Mouse (Mus musculus): ENCODE data around the gene Tspan9.

Gene Tspan9

GRCm38 (mm10) chr6:128085488-128086066, 57.8 kb downstream of the Tspan9 start:
- H3K27me3 ChIP-seq (ENCODE audit: control insufficient read depth, insufficient read depth, low read length, poor library complexity, severe bottlenecking): no peaks in the 10 kb centered on the region
- no peak for DNase-seq (ENCODE audit: low read depth, low spot score)
- no peaks in the 10 kb centered on the region for H3K36me3 ChIP-seq (ENCODE audit: control insufficient read depth, insufficient read depth, low read length, poor library complexity, severe bottlenecking)

DNA sequence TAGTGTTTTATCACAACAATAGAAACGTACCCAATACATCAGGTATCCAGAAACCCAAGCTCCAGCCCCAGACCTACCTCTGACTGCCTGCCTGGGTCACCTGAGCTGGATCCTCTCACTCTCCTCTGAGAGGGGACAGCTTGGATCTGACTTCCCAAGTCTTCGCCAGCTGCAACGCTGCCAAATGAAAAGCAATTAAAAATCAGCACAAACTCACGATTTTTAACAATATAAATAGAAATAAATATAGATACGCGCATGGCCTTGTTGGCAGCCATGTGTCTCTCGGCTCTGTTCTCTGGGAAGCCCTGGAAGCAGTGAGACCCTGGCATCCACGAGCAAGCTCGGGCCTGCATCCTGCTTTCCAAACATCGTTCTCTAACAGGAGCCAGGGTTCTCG, 60.1 kb downstream of the Tspan9 start:
- no peaks in the 10 kb centered on the region for H3K36me3 ChIP-seq (ENCODE audit: control insufficient read depth, insufficient read depth, low read length, poor library complexity, severe bottlenecking)
- no peak for DNase-seq (ENCODE audit: low read depth, low spot score)
- H3K27me3 ChIP-seq (ENCODE audit: control insufficient read depth, insufficient read depth, low read length, poor library complexity, severe bottlenecking): no peaks in the 10 kb centered on the region

DNA sequence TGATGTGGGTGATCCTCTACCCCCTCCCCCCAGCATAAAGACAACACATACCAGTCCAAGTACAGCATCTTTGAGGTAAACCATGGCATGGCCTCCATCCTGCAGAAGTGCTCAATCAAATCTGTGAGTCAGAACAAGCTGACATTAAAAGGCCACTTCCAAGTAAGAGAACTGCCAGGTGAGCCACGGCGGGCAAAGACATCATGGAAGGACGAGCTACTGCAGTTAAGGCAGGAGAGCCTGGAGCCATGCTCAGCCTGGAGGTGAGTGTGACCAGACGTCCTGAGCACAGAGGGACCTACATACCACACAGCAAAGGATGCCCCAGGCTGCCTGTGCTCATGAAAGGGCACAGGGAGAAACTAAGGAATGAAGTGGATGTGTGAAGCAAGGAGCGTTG, 61.6 kb downstream of the Tspan9 start:
- Histone ChIP-seq H3K27me3 (ENCODE audit: control insufficient read depth, insufficient read depth, low read length, poor library complexity, severe bottlenecking) (no peaks in the 10 kb centered on the region), H3K36me3 (ENCODE audit: control insufficient read depth, insufficient read depth, low read length, poor library complexity, severe bottlenecking) (no peaks in the 10 kb centered on the region)
- no peak for DNase-seq (ENCODE audit: low read depth, low spot score)

- H3K36me3 ChIP-seq (ENCODE audit: control insufficient read depth, insufficient read depth, low read length, poor library complexity, severe bottlenecking): no peaks in the 10 kb centered on the region
- no peaks in the 10 kb centered on the region for H3K27me3 ChIP-seq (ENCODE audit: control insufficient read depth, insufficient read depth, low read length, poor library complexity, severe bottlenecking)
- no peak for DNase-seq (ENCODE audit: low read depth, low spot score)
Observed at GRCm38 (mm10) chr6:128081293-128081692, 62.1 kb downstream of the Tspan9 start.

DNA sequence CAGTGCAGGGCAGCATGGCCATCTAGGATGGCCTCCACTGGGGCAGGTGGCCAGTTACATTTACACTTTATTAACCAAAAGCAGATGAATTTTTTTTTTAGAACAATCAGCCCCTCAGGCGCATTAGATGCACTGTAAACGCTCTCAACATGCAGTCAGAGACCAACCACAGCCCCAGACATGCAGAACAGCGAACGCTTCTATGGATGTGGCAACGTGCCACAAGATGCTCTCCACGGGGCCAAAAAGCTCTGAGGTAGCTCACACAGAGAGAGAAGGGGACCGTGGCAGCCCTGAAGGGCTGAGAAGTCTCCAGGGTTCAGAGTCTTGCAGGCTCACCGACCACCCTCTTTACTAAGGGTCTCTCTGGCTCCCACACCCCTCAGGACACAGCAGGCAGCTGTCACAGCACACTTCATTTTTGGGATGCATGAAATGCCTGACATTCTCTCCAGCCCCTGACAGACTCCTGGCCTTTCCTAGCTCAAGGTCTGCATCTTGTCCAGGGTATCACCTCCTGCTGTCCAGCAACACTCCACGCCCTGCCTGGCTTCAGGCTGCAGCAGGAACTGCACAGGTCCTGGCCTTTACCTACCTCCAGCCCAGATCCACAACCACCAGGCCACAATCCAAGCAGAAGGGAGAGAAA, 63.7 kb downstream of the Tspan9 start:
- DNase-seq (ENCODE audit: low read depth, low spot score): no peak
- Histone ChIP-seq H3K36me3 (ENCODE audit: control insufficient read depth, insufficient read depth, low read length, poor library complexity, severe bottlenecking) (no peaks in the 10 kb centered on the region), H3K27me3 (ENCODE audit: control insufficient read depth, insufficient read depth, low read length, poor library complexity, severe bottlenecking) (no peaks in the 10 kb centered on the region)

DNA sequence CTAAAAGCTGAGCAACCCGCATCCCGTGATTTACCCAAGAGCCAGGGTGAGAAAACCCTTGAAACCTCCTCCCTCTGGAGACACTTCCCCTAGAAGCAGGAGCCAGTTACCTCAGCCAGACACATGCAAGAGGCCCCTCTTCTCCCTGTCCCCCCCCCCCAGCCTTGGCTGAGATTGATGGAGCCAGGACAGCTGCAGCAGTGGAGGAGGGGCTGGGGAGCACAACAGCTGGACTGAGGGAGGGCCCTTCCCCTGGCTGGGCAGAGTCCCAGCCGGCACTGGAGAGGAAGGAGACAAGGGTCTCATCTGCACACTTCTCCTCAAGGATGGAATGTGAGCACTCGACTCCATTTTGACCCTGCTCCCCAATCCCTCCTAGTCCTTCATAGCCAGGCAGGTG, 64.9 kb downstream of the Tspan9 start:
- Histone ChIP-seq H3K36me3 (ENCODE audit: control insufficient read depth, insufficient read depth, low read length, poor library complexity, severe bottlenecking) (no peaks in the 10 kb centered on the region), H3K27me3 (ENCODE audit: control insufficient read depth, insufficient read depth, low read length, poor library complexity, severe bottlenecking) (no peaks in the 10 kb centered on the region)
- DNase-seq (ENCODE audit: low read depth, low spot score): no peak

DNA sequence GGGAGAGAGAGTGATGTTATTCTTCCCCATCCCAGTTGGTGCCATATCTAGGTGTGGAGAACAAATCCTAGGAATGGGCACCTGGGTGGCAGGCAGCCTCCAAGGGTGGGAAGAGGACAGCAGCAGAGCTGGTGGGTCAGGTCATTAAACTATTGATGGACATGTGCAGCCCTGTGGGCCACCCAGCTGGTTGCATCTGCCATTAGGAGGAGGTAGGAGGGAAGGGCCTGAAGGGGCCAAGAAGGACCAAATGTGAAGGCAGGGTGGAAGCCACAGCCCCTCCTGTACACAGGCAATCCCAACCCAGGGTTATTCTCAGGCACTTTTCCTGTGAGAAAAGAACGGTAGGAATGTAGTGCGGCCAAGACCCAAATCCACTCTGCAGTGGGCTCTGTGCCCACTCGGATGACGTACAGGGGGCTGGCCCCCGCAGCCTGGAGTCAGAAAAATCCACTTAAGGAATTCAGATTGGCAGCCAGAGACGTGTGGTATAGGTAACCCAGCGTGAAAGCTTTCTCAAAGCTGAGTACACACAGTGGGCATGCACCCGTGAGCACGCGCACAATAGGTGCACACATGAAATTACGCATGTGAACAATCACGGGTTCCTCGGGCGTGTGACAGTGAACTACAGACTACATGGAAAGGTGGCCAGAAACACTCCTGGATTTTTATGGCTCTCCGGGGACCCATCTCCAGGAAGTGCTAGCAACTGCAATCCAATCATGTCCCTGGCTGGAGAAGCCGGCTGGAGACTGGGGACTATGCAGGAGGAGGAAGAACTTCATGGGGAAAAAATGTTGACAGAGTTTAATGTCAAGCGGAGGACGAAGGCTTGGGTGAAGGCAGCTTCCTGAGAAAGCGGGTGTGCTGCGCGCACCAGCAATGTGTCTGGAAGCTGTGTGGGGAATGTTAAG, 67.0 kb downstream of the Tspan9 start:
- Histone ChIP-seq H3K36me3 (ENCODE audit: control insufficient read depth, insufficient read depth, low read length, poor library complexity, severe bottlenecking) (no peaks in the 10 kb centered on the region), H3K27me3 (ENCODE audit: control insufficient read depth, insufficient read depth, low read length, poor library complexity, severe bottlenecking) (no peaks in the 10 kb centered on the region)
- no peak for DNase-seq (ENCODE audit: low read depth, low spot score)

- no peaks in the 10 kb centered on the region for H3K27me3 ChIP-seq (ENCODE audit: control insufficient read depth, insufficient read depth, low read length, poor library complexity, severe bottlenecking)
- H3K36me3 ChIP-seq (ENCODE audit: control insufficient read depth, insufficient read depth, low read length, poor library complexity, severe bottlenecking): no peaks in the 10 kb centered on the region
- DNase-seq (ENCODE audit: low read depth, low spot score): no peak
Observed at GRCm38 (mm10) chr6:128075453-128076003, 67.9 kb downstream of the Tspan9 start.

GRCm38 (mm10) chr6:128070921-128071558, 72.4 kb downstream of the Tspan9 start:
- Histone ChIP-seq H3K36me3 (ENCODE audit: control insufficient read depth, insufficient read depth, low read length, poor library complexity, severe bottlenecking) (no peaks in the 10 kb centered on the region), H3K27me3 (ENCODE audit: control insufficient read depth, insufficient read depth, low read length, poor library complexity, severe bottlenecking) (no peaks in the 10 kb centered on the region)
- no peak for DNase-seq (ENCODE audit: low read depth, low spot score)

- H3K36me3 ChIP-seq (ENCODE audit: control insufficient read depth, insufficient read depth, low read length, poor library complexity, severe bottlenecking): no peaks in the 10 kb centered on the region
- H3K27me3 ChIP-seq (ENCODE audit: control insufficient read depth, insufficient read depth, low read length, poor library complexity, severe bottlenecking): no peaks in the 10 kb centered on the region
- DNase-seq (ENCODE audit: low read depth, low spot score): no peak
Observed at GRCm38 (mm10) chr6:128070072-128070872, 73.1 kb downstream of the Tspan9 start.

GRCm38 (mm10) chr6:128068144-128068543, 75.2 kb downstream of the Tspan9 start:
- Histone ChIP-seq H3K27me3 (ENCODE audit: control insufficient read depth, insufficient read depth, low read length, poor library complexity, severe bottlenecking) (no peaks in the 10 kb centered on the region), H3K36me3 (ENCODE audit: control insufficient read depth, insufficient read depth, low read length, poor library complexity, severe bottlenecking) (no peaks in the 10 kb centered on the region)
- DNase-seq (ENCODE audit: low read depth, low spot score): no peak

DNA sequence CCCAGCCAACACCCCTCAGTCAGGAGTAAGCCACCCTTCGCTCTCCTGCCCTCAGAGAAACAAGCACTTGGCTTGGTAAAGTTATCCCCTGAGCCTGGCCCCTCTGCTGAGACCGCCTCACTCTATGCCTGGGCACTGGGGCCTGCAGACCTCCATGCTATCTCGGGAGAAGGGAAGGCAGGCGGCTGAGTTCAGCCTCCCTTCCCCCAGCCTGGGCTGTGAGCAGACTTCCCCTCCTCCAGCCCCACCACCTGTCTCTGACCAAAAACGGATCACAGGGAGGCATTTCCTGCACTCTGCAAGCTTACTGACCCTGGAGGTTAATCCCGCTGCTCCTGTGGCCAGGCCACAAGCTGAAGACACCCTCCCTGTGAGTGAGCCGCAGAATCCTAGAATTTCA, 77.4 kb downstream of the Tspan9 start:
- no peaks in the 10 kb centered on the region for H3K36me3 ChIP-seq (ENCODE audit: control insufficient read depth, insufficient read depth, low read length, poor library complexity, severe bottlenecking)
- no peaks in the 10 kb centered on the region for H3K27me3 ChIP-seq (ENCODE audit: control insufficient read depth, insufficient read depth, low read length, poor library complexity, severe bottlenecking)
- DNase-seq (ENCODE audit: low read depth, low spot score): no peak

- Histone ChIP-seq H3K27me3 (ENCODE audit: control insufficient read depth, insufficient read depth, low read length, poor library complexity, severe bottlenecking) (no peaks in the 10 kb centered on the region), H3K36me3 (ENCODE audit: control insufficient read depth, insufficient read depth, low read length, poor library complexity, severe bottlenecking) (no peaks in the 10 kb centered on the region)
- peak; percentile 12 for DNase-seq (ENCODE audit: low read depth, low spot score)
Observed at GRCm38 (mm10) chr6:128063501-128063900, 79.9 kb downstream of the Tspan9 start.

DNA sequence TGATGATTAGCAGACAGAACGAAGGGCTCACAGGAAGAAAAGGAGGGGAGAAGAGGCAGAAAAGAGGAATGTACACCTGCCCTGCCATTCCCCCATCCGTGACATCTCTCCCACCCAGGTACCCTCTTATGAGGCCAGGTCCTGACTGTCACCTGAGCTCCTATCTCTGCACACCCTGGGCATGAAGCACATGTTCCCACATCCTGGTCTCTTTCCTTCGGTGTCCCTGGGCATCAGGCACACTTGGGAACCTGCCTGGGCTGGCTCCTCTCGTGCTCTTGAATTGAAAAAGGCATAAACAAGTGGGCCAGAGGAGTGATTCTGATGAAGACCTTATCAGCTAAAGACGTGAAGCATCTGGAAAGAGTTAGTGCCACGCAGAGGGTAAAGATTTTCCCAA, 80.6 kb downstream of the Tspan9 start:
- DNase-seq (ENCODE audit: low read depth, low spot score): no peak
- H3K36me3 ChIP-seq (ENCODE audit: control insufficient read depth, insufficient read depth, low read length, poor library complexity, severe bottlenecking): no peaks in the 10 kb centered on the region

More for the DNA sequence above, 80.6 kb downstream of the Tspan9 start:
- H3K27me3 ChIP-seq (ENCODE audit: control insufficient read depth, insufficient read depth, low read length, poor library complexity, severe bottlenecking): no peaks in the 10 kb centered on the region

All from splenic B cell, adult 2 months (primary cell).